In genomic region chr14:116926404-116927171, GRCm38 (mm10) we compare ENCODE assay signal across 8 mouse cellular contexts. TPM values are rescaled to one million over a fixed set of nuclear protein-coding genes. Genes with fewer than 3 reads are reported as not detected.
A peak's percentile ranks its signal among the peaks of the same experiment; 100 is the strongest.
DNase-seq lines count a peak whose midpoint lies in the region; ATAC-seq and TF ChIP-seq lines count a peak whose summit lies in the region.
"Had no signal": no experiment of that assay in that cellular context is flagged by ENCODE, and none has a peak within 500 bp of the region (broad histone marks: within the 10 kb centered on the region; RNA-seq: fewer than 3 reads in every experiment).

No protein-coding gene starts in this region.

- H3K4me1 ChIP-seq in intestine, postnatal 0 days (replicated peaks; ENCODE audit: control insufficient read depth, insufficient read depth, low read length) = no peaks in the 10 kb centered on the region
- H3K4me1 ChIP-seq in limb, embryonic 10.5 days = peaks cover 24% of the 10 kb centered on the region
- H3K4me1 ChIP-seq in midbrain, embryonic 10.5 days = peaks cover 28% of the 10 kb centered on the region
- H3K4me1 ChIP-seq in small intestine, adult 2 months (ENCODE audit: control insufficient read depth, insufficient read depth, insufficient read length, low read length) = no peaks in the 10 kb centered on the region

- H3K4me3 ChIP-seq in intestine, postnatal 0 days (ENCODE audit: low read depth, low read length) = peak overlapping the region; percentile 57
- peak overlapping the region; percentile 91 for H3K4me3 ChIP-seq in limb, embryonic 10.5 days
- H3K4me3 ChIP-seq in midbrain, embryonic 10.5 days = peak overlapping the region; percentile 96
- peak overlapping the region; percentile 63 for H3K4me3 ChIP-seq in small intestine, adult 2 months (ENCODE audit: low read depth, low read length)

- no peaks in the 10 kb centered on the region; the same call in 1 of the 2 replicates for H3K27me3 ChIP-seq in intestine, postnatal 0 days (replicated peaks; ENCODE audit: control insufficient read depth, insufficient read depth, low read length)
- no peaks in the 10 kb centered on the region for H3K27me3 ChIP-seq in limb, embryonic 10.5 days (ENCODE audit: low read depth, poor library complexity, severe bottlenecking)
- H3K27me3 ChIP-seq in midbrain, embryonic 10.5 days (ENCODE audit: low read depth, poor library complexity, severe bottlenecking) = no peaks in the 10 kb centered on the region
- H3K27me3 ChIP-seq in small intestine, adult 2 months (ENCODE audit: control insufficient read depth, insufficient read depth, low read length) = no peaks in the 10 kb centered on the region

- ATAC-seq in granulocyte monocyte progenitor cell, adult 5-6 weeks (replicated peaks; ENCODE audit: poor library complexity, severe bottlenecking) = peak; percentile 45
- peak; percentile 73 for ATAC-seq in intestine, postnatal 0 days

- WGBS in intestine, postnatal 0 days = under 1% methylated on average over 52 of the region's 52 CpGs
- 0% methylated on average over 52 of the region's 52 CpGs for WGBS in limb, embryonic 10.5 days
- WGBS in midbrain, embryonic 10.5 days = under 1% methylated on average over 52 of the region's 52 CpGs
- WGBS in small intestine, adult 2 months = 2% methylated on average over 52 of the region's 52 CpGs

- TF ChIP-seq POLR2A in small intestine, adult 2 months (IDR thresholded peaks at IDR 0.05; ENCODE audit: low read depth, low read length) = no peak

- peak; percentile 67 for DNase-seq in adrenal gland, postnatal 25 days
- peak; percentile 87 for DNase-seq in embryo, embryonic 9.5 days (ENCODE audit: extremely low spot score)
- peak; percentile 83 for DNase-seq in limb, embryonic 10.5 days (ENCODE audit: low spot score)
- DNase-seq in midbrain, embryonic 10.5 days (ENCODE audit: low spot score) = peak; percentile 91

- peak overlapping the region; percentile 98 for H3K4me2 ChIP-seq in intestine, postnatal 0 days (replicated peaks; ENCODE audit: low read depth)

- H3K9ac ChIP-seq in intestine, postnatal 0 days (ENCODE audit: low read depth, low read length) = peak overlapping the region; percentile 40

- TF ChIP-seq CTCF in intestine, postnatal 0 days (IDR thresholded peaks at IDR 0.05; ENCODE audit: low read depth) = peak; percentile 58
- TF ChIP-seq CTCF in small intestine, adult 2 months (IDR thresholded peaks at IDR 0.05; ENCODE audit: extremely low read depth, insufficient read length, insufficient replicate concordance, low read depth, low read length) = no peak

- H3K9me3 ChIP-seq in intestine, postnatal 0 days (ENCODE audit: control insufficient read depth) = no peaks in the 10 kb centered on the region
- H3K9me3 ChIP-seq in limb, embryonic 10.5 days (replicated peaks) = no peaks in the 10 kb centered on the region
- H3K9me3 ChIP-seq in midbrain, embryonic 10.5 days (replicated peaks) = no peaks in the 10 kb centered on the region

- H3K36me3 ChIP-seq in intestine, postnatal 0 days (ENCODE audit: control insufficient read depth, insufficient read depth) = no peaks in the 10 kb centered on the region
- no peaks in the 10 kb centered on the region for H3K36me3 ChIP-seq in limb, embryonic 10.5 days
- H3K36me3 ChIP-seq in midbrain, embryonic 10.5 days = no peaks in the 10 kb centered on the region
- no peaks in the 10 kb centered on the region for H3K36me3 ChIP-seq in small intestine, adult 2 months (ENCODE audit: control insufficient read depth, insufficient read depth, low read length)

- peak overlapping the region; percentile 42; the same call in 1 of the 2 replicates for H3K27ac ChIP-seq in intestine, postnatal 0 days (ENCODE audit: low read depth, low read length)
- H3K27ac ChIP-seq in limb, embryonic 10.5 days = peak overlapping the region; percentile 99
- peak overlapping the region; percentile 99 for H3K27ac ChIP-seq in midbrain, embryonic 10.5 days (replicated peaks)
- H3K27ac ChIP-seq in small intestine, adult 2 months (ENCODE audit: insufficient read depth, low read depth, low read length) = no peak overlapping the region
- H3K27ac ChIP-seq: macrophage had no signal

RNA-seq across cellular contexts. Expression of gene Gpc6, which starts 1.5 kb away (rescaled TPM):
- total RNA-seq in adrenal gland, postnatal 25 days (2021) = 11.5 and 12.1 TPM in 2 replicates
- total RNA-seq in granulocyte monocyte progenitor cell, adult 5-6 weeks (2014; fragmentation: Nextera tagmentation) = not detected in 2 replicates
- not detected in 2 replicates for total RNA-seq in granulocyte monocyte progenitor cell, adult 5-6 weeks (2017)
- 6.6 and 7.5 TPM in 2 replicates for polyA plus RNA-seq in intestine, postnatal 0 days (2015; fragmentation: Nextera tagmentation; extraction: Ambion mirVana)
- 46.2 and 51.9 TPM in 2 replicates for polyA plus RNA-seq in limb, embryonic 10.5 days (2016; fragmentation: Nextera tagmentation; extraction: Ambion mirVana)
- 36.6 and 37.7 TPM in 2 replicates for polyA plus RNA-seq in midbrain, embryonic 10.5 days (2016; fragmentation: Nextera tagmentation; extraction: Ambion mirVana)
- polyA plus RNA-seq in small intestine, adult 2 months (2012; rRNA removed) = 0.71 and 0.81 TPM in 2 replicates
- polyA plus RNA-seq: macrophage had no signal
